Mouse (Mus musculus): Measurements from ENCODE around the gene Kif18b. TPM values are rescaled to one million over a fixed set of nuclear protein-coding genes. Genes with fewer than 3 reads are reported as not detected.

Kif18b gene
- polyA plus RNA-seq, 2 experiments = 7.2 to 24.5 TPM

DNA sequence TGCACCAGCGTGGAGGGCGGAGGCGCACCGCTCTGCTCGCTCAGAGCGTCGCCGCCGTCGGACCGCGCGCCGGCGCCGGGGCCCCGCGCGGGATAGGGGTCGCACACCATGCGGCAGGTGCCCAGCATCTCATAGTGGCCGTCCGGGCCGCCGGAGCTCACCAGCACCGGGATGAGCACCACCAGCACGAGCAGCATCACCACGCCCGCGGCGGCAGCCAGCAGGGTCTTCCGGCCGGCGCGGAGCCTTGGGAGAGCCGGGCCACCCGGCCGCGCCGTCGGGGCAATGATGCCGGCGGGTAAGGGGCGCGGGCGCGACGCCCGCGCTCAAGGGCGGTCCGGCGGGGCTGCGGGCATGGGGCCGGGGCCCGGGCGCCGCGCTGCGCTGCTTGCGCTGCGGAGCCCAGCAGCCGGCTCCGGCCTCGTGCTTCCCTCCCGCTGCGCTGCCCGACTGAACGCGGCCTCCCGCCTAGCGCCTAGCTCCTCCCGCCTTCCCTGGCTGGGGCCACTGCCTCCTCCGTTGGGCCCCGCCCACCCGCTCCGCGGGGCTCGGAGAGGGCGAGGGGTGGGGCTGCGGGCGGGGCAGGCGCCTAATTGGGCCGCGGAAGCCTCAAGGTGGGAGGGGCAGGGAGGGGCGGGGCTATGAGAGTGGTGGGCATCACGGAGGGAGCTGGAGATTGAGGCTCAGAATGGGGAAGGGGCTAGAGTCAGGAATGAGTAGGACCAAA is 21.5 kb upstream of the Kif18b start, which contains the start of gene C1ql1:
C1ql1 (minus strand) TSS at position 424 of the 727 bp plus-strand sequence.
- ATAC-seq (ENCODE audit: low FRiP score, low read depth) (peak; percentile 92), DNase-seq (ENCODE audit: low spot score) (peak; percentile 87)
- Histone ChIP-seq H3K4me1 (ENCODE audit: control insufficient read depth, insufficient read depth, low read length) (peaks cover 27% of the 10 kb centered on the region), H3K9ac (ENCODE audit: low read depth, low read length, severe bottlenecking) (peak within 1 kb of the TSS; percentile 54), H3K4me2 (replicated peaks; ENCODE audit: low read depth, low read length, severe bottlenecking) (peak within 1 kb of the TSS; percentile 66), H3K9me3 (ENCODE audit: control insufficient read depth, low read length) (no peaks in the 10 kb centered on the region), H3K27me3 (ENCODE audit: control insufficient read depth, insufficient read depth, low read length) (peaks cover 92% of the 10 kb centered on the region), H3K27ac (replicated peaks; ENCODE audit: low read depth, low read length) (no peak within 1 kb of the TSS), H3K36me3 (ENCODE audit: control insufficient read depth, insufficient read depth, low read length) (no peaks in the 10 kb centered on the region), H3K4me3 (replicated peaks; ENCODE audit: low read length) (peak within 1 kb of the TSS; percentile 37)
- 0 out of 2 replicates have a peak, but pooled peaks have one; percentile 25 for TF ChIP-seq POLR2A (IDR thresholded peaks at IDR 0.05; ENCODE audit: borderline replicate concordance, extremely low read depth, insufficient read depth, insufficient read length)
- under 1% methylated on average over 62 of the region's 87 CpGs for WGBS

DNA sequence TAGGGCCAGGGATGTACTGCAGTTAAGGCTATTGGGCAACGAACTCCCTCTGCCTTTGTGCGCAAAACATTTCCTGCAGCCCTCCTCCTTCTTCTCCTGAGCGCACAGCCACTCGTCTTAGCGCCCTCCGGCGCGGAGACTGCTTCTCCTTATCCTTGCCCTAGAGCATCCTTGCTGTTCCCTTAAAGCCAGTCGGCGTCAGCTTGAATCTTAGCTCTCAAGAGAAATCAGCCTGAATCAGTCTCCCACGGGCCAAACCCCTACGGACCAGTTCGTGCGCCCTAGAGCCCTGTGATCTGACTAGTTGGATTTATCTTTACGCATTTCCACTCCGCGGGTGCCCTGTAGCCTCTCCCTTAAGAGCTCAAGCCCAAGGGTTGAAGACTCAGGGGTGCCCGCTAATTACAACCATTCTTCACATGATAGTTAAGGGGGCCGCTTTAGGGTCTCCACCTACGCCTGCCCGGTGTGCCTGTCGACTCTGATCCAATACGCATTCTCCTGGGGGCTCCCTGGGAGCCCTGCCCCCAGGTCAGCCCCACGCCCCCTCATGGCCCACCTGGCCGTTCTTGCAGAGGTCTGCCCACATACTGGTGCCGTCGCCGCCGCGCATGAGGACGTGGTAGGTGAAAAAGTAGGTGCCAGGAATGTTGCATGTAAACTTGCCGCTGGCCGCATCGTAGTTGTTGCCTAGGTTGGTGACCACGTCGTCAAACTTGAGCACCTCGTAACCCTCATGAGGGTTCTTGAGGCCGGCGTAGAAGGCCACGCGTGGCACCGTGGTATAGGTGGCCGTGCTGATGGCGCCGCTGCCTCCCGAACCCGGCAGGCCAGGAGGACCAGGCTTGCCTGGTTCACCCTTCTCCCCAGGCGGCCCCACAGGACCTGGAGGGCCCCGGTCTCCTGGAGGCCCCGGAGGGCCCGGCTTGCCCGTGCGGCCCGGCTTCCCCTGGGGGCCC is 20.7 kb upstream of the Kif18b start:
- H3K9ac ChIP-seq (ENCODE audit: low read depth, low read length, severe bottlenecking) = peak overlapping the region; percentile 54; the same call in 1 of the 2 replicates

DNA sequence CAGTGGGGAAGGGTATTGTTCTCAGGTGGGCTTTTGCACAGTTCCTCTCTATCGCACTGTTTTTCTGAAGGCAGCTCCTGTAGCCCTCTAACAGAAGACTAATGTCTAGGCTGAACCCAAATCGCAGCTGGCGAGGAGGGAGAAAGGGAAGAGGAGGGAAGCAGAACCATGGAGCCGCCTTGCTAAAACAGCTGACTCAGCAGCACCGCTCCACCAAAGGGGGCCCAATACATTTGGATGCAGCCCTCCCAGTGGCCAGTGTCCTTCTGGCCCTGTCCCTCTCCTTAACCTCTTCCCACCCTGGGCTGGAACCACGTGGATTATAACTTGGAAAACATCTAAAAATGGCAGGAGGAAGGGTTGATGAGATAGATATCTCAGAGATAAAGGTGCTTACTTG is 16.3 kb upstream of the Kif18b start:
- no peak for ATAC-seq (ENCODE audit: low FRiP score, low read depth)
- peaks cover 47% of the 10 kb centered on the region for H3K27me3 ChIP-seq (ENCODE audit: control insufficient read depth, insufficient read depth, low read length)

More for the DNA sequence above, 20.7 kb upstream of the Kif18b start:
- H3K4me3 ChIP-seq (replicated peaks; ENCODE audit: low read length) = peak overlapping the region; percentile 37
- no peak for TF ChIP-seq POLR2A (IDR thresholded peaks at IDR 0.05; ENCODE audit: borderline replicate concordance, extremely low read depth, insufficient read depth, insufficient read length)
- H3K4me1 ChIP-seq (ENCODE audit: control insufficient read depth, insufficient read depth, low read length) = peaks cover 27% of the 10 kb centered on the region
- peaks cover 85% of the 10 kb centered on the region for H3K27me3 ChIP-seq (ENCODE audit: control insufficient read depth, insufficient read depth, low read length)
- H3K36me3 ChIP-seq (ENCODE audit: control insufficient read depth, insufficient read depth, low read length) = no peaks in the 10 kb centered on the region
- ATAC-seq (ENCODE audit: low FRiP score, low read depth) = no peak; the same call in 1 of the 2 replicates
- no peak overlapping the region for H3K27ac ChIP-seq (replicated peaks; ENCODE audit: low read depth, low read length)
- 3% methylated on average over 53 of the region's 54 CpGs for WGBS
- H3K4me2 ChIP-seq (replicated peaks; ENCODE audit: low read depth, low read length, severe bottlenecking) = peak overlapping the region; percentile 66
- no peak for DNase-seq (ENCODE audit: low spot score)
- H3K9me3 ChIP-seq (ENCODE audit: control insufficient read depth, low read length) = no peaks in the 10 kb centered on the region

DNA sequence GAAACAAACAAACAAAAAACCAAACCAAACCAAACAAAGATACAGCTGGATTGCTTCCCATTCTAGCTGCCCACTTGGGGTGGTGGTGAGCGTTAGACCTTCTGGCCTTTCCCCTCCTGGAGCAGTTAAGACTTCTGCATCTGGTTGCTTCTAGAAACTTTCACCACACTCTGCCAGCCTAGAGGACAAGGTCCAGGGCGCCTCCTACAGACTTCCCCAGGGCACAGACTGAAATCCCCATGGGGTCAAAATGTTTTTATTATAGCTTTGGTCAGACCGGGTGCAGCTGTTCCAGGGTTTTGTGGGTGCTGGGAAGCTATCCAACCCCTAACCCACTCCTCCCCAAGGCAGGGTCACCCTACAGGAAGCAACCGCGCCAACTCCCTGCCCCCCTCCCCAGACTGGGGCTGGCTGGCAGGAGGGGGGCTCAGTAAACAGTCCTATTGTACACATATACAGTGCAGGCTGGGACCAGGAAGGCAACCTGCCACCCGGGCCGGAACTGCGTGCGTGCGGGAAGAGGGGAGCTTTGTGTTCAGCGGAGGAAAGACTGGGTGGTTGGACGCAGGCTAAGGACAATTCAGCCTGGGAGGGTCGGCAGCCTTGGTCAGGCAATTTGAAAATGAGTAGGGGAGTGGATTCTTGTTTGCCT is 14.2 kb upstream of the Kif18b start:
- no peak overlapping the region for H3K27ac ChIP-seq (replicated peaks; ENCODE audit: low read depth, low read length)
- H3K9me3 ChIP-seq (ENCODE audit: control insufficient read depth, low read length) = no peaks in the 10 kb centered on the region
- H3K4me3 ChIP-seq (replicated peaks; ENCODE audit: low read length) = no peak overlapping the region
- H3K9ac ChIP-seq (ENCODE audit: low read depth, low read length, severe bottlenecking) = 0 out of 2 replicates have a peak overlapping the region, but pooled peaks have one; percentile 6
- H3K27me3 ChIP-seq (ENCODE audit: control insufficient read depth, insufficient read depth, low read length) = peaks cover 26% of the 10 kb centered on the region
- no peak for ATAC-seq (ENCODE audit: low FRiP score, low read depth)
- peaks cover 22% of the 10 kb centered on the region for H3K4me1 ChIP-seq (ENCODE audit: control insufficient read depth, insufficient read depth, low read length)
- no peak overlapping the region for H3K4me2 ChIP-seq (replicated peaks; ENCODE audit: low read depth, low read length, severe bottlenecking)
- DNase-seq (ENCODE audit: low spot score) = no peak
- no peaks in the 10 kb centered on the region for H3K36me3 ChIP-seq (ENCODE audit: control insufficient read depth, insufficient read depth, low read length)
- no peak for TF ChIP-seq POLR2A (IDR thresholded peaks at IDR 0.05; ENCODE audit: borderline replicate concordance, extremely low read depth, insufficient read depth, insufficient read length)
- WGBS = 36% methylated on average over 13 of the region's 13 CpGs

More for the DNA sequence above, 16.3 kb upstream of the Kif18b start:
- H3K36me3 ChIP-seq (ENCODE audit: control insufficient read depth, insufficient read depth, low read length) = no peaks in the 10 kb centered on the region
- DNase-seq (ENCODE audit: low spot score) = no peak
- no peak for TF ChIP-seq POLR2A (IDR thresholded peaks at IDR 0.05; ENCODE audit: borderline replicate concordance, extremely low read depth, insufficient read depth, insufficient read length)
- WGBS = 54% methylated on average over 6 of the region's 6 CpGs
- H3K9ac ChIP-seq (ENCODE audit: low read depth, low read length, severe bottlenecking) = no peak overlapping the region
- H3K4me3 ChIP-seq (replicated peaks; ENCODE audit: low read length) = no peak overlapping the region
- no peak overlapping the region for H3K27ac ChIP-seq (replicated peaks; ENCODE audit: low read depth, low read length)
- no peak overlapping the region for H3K4me2 ChIP-seq (replicated peaks; ENCODE audit: low read depth, low read length, severe bottlenecking)
- H3K9me3 ChIP-seq (ENCODE audit: control insufficient read depth, low read length) = no peaks in the 10 kb centered on the region
- peaks cover 31% of the 10 kb centered on the region for H3K4me1 ChIP-seq (ENCODE audit: control insufficient read depth, insufficient read depth, low read length)
